Comparison of ENCODE assay signal across 7 mouse cellular contexts in the genomic region with DNA sequence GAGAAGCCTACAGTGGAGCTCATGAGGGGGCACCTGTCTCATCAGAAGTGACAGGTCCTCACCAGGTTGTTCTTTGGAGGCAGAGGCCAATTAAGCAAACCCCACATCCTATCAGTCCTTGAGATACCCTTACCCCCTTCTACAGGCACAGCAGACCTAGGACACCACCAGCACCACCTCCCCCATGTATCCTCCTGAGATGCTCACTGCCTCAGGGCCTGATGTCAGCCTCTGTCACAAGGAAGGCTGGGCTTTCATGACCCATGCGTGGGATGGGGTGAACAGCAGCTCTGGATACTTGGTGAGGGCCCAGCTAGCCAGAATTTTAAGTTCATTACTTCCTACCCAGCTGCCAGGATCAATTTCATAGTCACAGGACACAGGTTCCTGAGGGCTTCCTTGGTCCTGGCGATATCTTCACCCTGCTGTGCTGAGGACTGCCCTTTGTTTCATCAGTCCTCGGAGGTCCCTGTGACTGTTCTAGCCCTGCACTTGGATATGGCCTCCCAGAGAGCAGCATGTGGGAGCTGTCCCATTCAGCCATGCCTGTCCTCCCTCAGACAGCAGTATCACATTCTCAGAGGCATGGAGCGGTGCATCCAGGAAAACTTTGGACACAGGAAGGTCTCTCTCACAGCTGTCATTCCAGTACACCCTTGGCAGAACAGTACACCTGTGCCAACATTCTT. TPM values are rescaled to one million over a fixed set of nuclear protein-coding genes. Genes with fewer than 3 reads are reported as not detected.
DNase-seq lines count a peak whose midpoint lies in the region; ATAC-seq lines count a peak whose summit lies in the region.
"Not testable (repeated sequence)": the region's sequence is repeated elsewhere in the genome, so short reads cannot be mapped to it uniquely, and the experiment has no call there.

No protein-coding gene starts in this region.

- DNase-seq in heart, embryonic 10.5 days (ENCODE audit: low spot score): peak; percentile 25
- DNase-seq in midbrain, embryonic 11.5 days (ENCODE audit: low spot score, missing footprints): not testable (repeated sequence)

- not testable (repeated sequence) for H3K4me3 ChIP-seq in heart, embryonic 10.5 days; heart, embryonic 12.5 days; hindbrain, embryonic 16.5 days (ENCODE audit: low read length); kidney, embryonic 14.5 days (ENCODE audit: low read length); kidney, embryonic 16.5 days (ENCODE audit: low read length); midbrain, embryonic 11.5 days (ENCODE audit: low read depth, low read length); midbrain, embryonic 13.5 days (replicated peaks)

- H3K27ac ChIP-seq in heart, embryonic 10.5 days; heart, embryonic 12.5 days (ENCODE audit: poor library complexity, severe bottlenecking); hindbrain, embryonic 16.5 days (ENCODE audit: low read depth, low read length); kidney, embryonic 14.5 days (ENCODE audit: low read depth, low read length); kidney, embryonic 16.5 days (ENCODE audit: low read length); midbrain, embryonic 11.5 days (ENCODE audit: low read depth, low read length); midbrain, embryonic 13.5 days: not testable (repeated sequence)

- H3K9me3 ChIP-seq in heart, embryonic 10.5 days; heart, embryonic 12.5 days (replicated peaks); hindbrain, embryonic 16.5 days (ENCODE audit: control insufficient read depth, low read length); kidney, embryonic 14.5 days (ENCODE audit: control insufficient read depth, low read length); kidney, embryonic 16.5 days (ENCODE audit: low read length); midbrain, embryonic 11.5 days (ENCODE audit: control insufficient read depth, low read length); midbrain, embryonic 13.5 days: not testable (repeated sequence)

- 0 out of 2 replicates have a peak, but pooled peaks have one; percentile 16 for ATAC-seq in heart, embryonic 12.5 days (ENCODE audit: insufficient number of reproducible peaks, low FRiP score)
- ATAC-seq in hindbrain, embryonic 16.5 days: 0 out of 2 replicates have a peak, but pooled peaks have one; percentile 40
- peak; percentile 74 for ATAC-seq in kidney, embryonic 14.5 days (ENCODE audit: low FRiP score, low TSS enrichment)
- ATAC-seq in kidney, embryonic 16.5 days (ENCODE audit: low FRiP score, low TSS enrichment): peak; percentile 72
- ATAC-seq in midbrain, embryonic 11.5 days (ENCODE audit: low FRiP score): peak; percentile 15; the same call in 1 of the 2 replicates
- 0 out of 2 replicates have a peak, but pooled peaks have one; percentile 30 for ATAC-seq in midbrain, embryonic 13.5 days

- WGBS in heart, embryonic 10.5 days: 90% methylated on average over 4 of the region's 4 CpGs
- 88% methylated on average over 4 of the region's 4 CpGs for WGBS in heart, embryonic 12.5 days
- 92% methylated on average over 4 of the region's 4 CpGs for WGBS in hindbrain, embryonic 16.5 days
- 49% methylated on average over 4 of the region's 4 CpGs for WGBS in kidney, embryonic 14.5 days
- WGBS in kidney, embryonic 16.5 days: 60% methylated on average over 4 of the region's 4 CpGs
- 94% methylated on average over 4 of the region's 4 CpGs for WGBS in midbrain, embryonic 11.5 days
- 96% methylated on average over 4 of the region's 4 CpGs for WGBS in midbrain, embryonic 13.5 days

- H3K36me3 ChIP-seq in heart, embryonic 10.5 days: peaks cover 35% of the 10 kb centered on the region
- H3K36me3 ChIP-seq in heart, embryonic 12.5 days: peaks cover 35% of the 10 kb centered on the region
- H3K36me3 ChIP-seq in hindbrain, embryonic 16.5 days (ENCODE audit: control insufficient read depth, insufficient read depth, low read length); midbrain, embryonic 11.5 days (ENCODE audit: control insufficient read depth, insufficient read depth, low read length): not testable (repeated sequence)
- H3K36me3 ChIP-seq in kidney, embryonic 14.5 days (ENCODE audit: control insufficient read depth, insufficient read depth, low read length): peaks cover 35% of the 10 kb centered on the region
- H3K36me3 ChIP-seq in kidney, embryonic 16.5 days (ENCODE audit: insufficient read depth, low read length): peaks cover 31% of the 10 kb centered on the region
- H3K36me3 ChIP-seq in midbrain, embryonic 13.5 days: peaks cover 20% of the 10 kb centered on the region

- H3K27me3 ChIP-seq in heart, embryonic 10.5 days (ENCODE audit: insufficient read depth, poor library complexity, severe bottlenecking); heart, embryonic 12.5 days (replicated peaks); hindbrain, embryonic 16.5 days (replicated peaks; ENCODE audit: control insufficient read depth, insufficient read depth, low read length); kidney, embryonic 14.5 days (ENCODE audit: control insufficient read depth, insufficient read depth, low read length); kidney, embryonic 16.5 days (ENCODE audit: insufficient read depth, low read length); midbrain, embryonic 11.5 days (ENCODE audit: control insufficient read depth, insufficient read depth, low read length); midbrain, embryonic 13.5 days: not testable (repeated sequence)

- not testable (repeated sequence) for H3K4me1 ChIP-seq in heart, embryonic 10.5 days; heart, embryonic 12.5 days (replicated peaks); hindbrain, embryonic 16.5 days (ENCODE audit: control insufficient read depth, insufficient read depth, low read depth, low read length); kidney, embryonic 14.5 days (ENCODE audit: control insufficient read depth, insufficient read depth, low read length); kidney, embryonic 16.5 days (ENCODE audit: insufficient read depth, low read length); midbrain, embryonic 11.5 days (ENCODE audit: control insufficient read depth, insufficient read depth, low read length); midbrain, embryonic 13.5 days (replicated peaks)

- H3K9ac ChIP-seq in heart, embryonic 12.5 days; hindbrain, embryonic 16.5 days (ENCODE audit: low read depth, low read length); kidney, embryonic 14.5 days (ENCODE audit: low read depth, low read length); kidney, embryonic 16.5 days (replicated peaks; ENCODE audit: low read length); midbrain, embryonic 11.5 days (ENCODE audit: low read length); midbrain, embryonic 13.5 days (replicated peaks): not testable (repeated sequence)

- H3K4me2 ChIP-seq in heart, embryonic 12.5 days; hindbrain, embryonic 16.5 days (ENCODE audit: low read length); kidney, embryonic 14.5 days (replicated peaks; ENCODE audit: low read depth, low read length); kidney, embryonic 16.5 days (replicated peaks; ENCODE audit: low read depth, low read length); midbrain, embryonic 11.5 days; midbrain, embryonic 13.5 days (replicated peaks): not testable (repeated sequence)

RNA-seq across cellular contexts. Expression of a gene that starts 30.6 kb away (rescaled TPM):
- polyA plus RNA-seq in heart, embryonic 10.5 days (2016; fragmentation: Nextera tagmentation; extraction: Ambion mirVana): 22.0 and 24.1 TPM in 2 replicates
- 18.0 and 20.5 TPM in 2 replicates for polyA plus RNA-seq in heart, embryonic 12.5 days (2016; fragmentation: Nextera tagmentation; extraction: Ambion mirVana)
- polyA plus RNA-seq in hindbrain, embryonic 16.5 days (2015; fragmentation: Nextera tagmentation; extraction: Ambion mirVana): 4.8 and 7.2 TPM in 2 replicates
- polyA plus RNA-seq in kidney, embryonic 14.5 days (2014; fragmentation: Nextera tagmentation; extraction: Ambion mirVana): 13.9 and 26.3 TPM in 2 replicates
- 22.4 and 25.4 TPM in 2 replicates for polyA plus RNA-seq in kidney, embryonic 16.5 days (2015; fragmentation: Nextera tagmentation; extraction: Ambion mirVana)
- 13.4 and 15.7 TPM in 2 replicates for polyA plus RNA-seq in midbrain, embryonic 11.5 days (2014; fragmentation: Nextera tagmentation; extraction: Ambion mirVana)
- 8.3 and 10.2 TPM in 2 replicates for polyA plus RNA-seq in midbrain, embryonic 13.5 days (2015; fragmentation: Nextera tagmentation; extraction: Ambion mirVana)

RNA-seq across cellular contexts. Expression of a gene that starts 42.5 kb away (rescaled TPM):
- polyA plus RNA-seq in heart, embryonic 10.5 days (2016; fragmentation: Nextera tagmentation; extraction: Ambion mirVana): 32.6 and 36.6 TPM in 2 replicates
- 27.6 and 30.2 TPM in 2 replicates for polyA plus RNA-seq in heart, embryonic 12.5 days (2016; fragmentation: Nextera tagmentation; extraction: Ambion mirVana)
- polyA plus RNA-seq in hindbrain, embryonic 16.5 days (2015; fragmentation: Nextera tagmentation; extraction: Ambion mirVana): 46.5 and 49.2 TPM in 2 replicates
- 33.1 and 38.4 TPM in 2 replicates for polyA plus RNA-seq in kidney, embryonic 14.5 days (2014; fragmentation: Nextera tagmentation; extraction: Ambion mirVana)
- 45.6 and 50.7 TPM in 2 replicates for polyA plus RNA-seq in kidney, embryonic 16.5 days (2015; fragmentation: Nextera tagmentation; extraction: Ambion mirVana)
- 28.5 and 30.8 TPM in 2 replicates for polyA plus RNA-seq in midbrain, embryonic 11.5 days (2014; fragmentation: Nextera tagmentation; extraction: Ambion mirVana)
- 39.7 and 40.2 TPM in 2 replicates for polyA plus RNA-seq in midbrain, embryonic 13.5 days (2015; fragmentation: Nextera tagmentation; extraction: Ambion mirVana)

RNA-seq across cellular contexts. Expression of a gene that starts 52.5 kb away (rescaled TPM):
- polyA plus RNA-seq in heart, embryonic 10.5 days (2016; fragmentation: Nextera tagmentation; extraction: Ambion mirVana): 463 and 533 TPM in 2 replicates
- 482 and 485 TPM in 2 replicates for polyA plus RNA-seq in heart, embryonic 12.5 days (2016; fragmentation: Nextera tagmentation; extraction: Ambion mirVana)
- 392 and 420 TPM in 2 replicates for polyA plus RNA-seq in hindbrain, embryonic 16.5 days (2015; fragmentation: Nextera tagmentation; extraction: Ambion mirVana)
- 380 and 457 TPM in 2 replicates for polyA plus RNA-seq in kidney, embryonic 14.5 days (2014; fragmentation: Nextera tagmentation; extraction: Ambion mirVana)
- polyA plus RNA-seq in kidney, embryonic 16.5 days (2015; fragmentation: Nextera tagmentation; extraction: Ambion mirVana): 385 and 423 TPM in 2 replicates
- 333 and 347 TPM in 2 replicates for polyA plus RNA-seq in midbrain, embryonic 11.5 days (2014; fragmentation: Nextera tagmentation; extraction: Ambion mirVana)
- 347 and 349 TPM in 2 replicates for polyA plus RNA-seq in midbrain, embryonic 13.5 days (2015; fragmentation: Nextera tagmentation; extraction: Ambion mirVana)

Comparison
In these comparisons a context has a peak if more than half of its experiments do, and no peak if none do; other contexts are left out.
1. ATAC-seq: peak in every context shown above with its lines; median percentile 74 in kidney, embryonic 14.5 days; 72 in kidney, embryonic 16.5 days; 40 in hindbrain, embryonic 16.5 days; 30 in midbrain, embryonic 13.5 days; 16 in heart, embryonic 12.5 days; 15 in midbrain, embryonic 11.5 days.